Mouse (Mus musculus) ES-Bruce4 (cell line): ENCODE data around the gene Ago4.

ENCODE experiments used
- CTCF ChIP-seq: IDR thresholded peaks from one replicate; pipeline ENCODE4 v1.8.1; 2011; ENCODE audit warnings: low read depth, low read length
- POLR2A ChIP-seq: IDR thresholded peaks from one replicate; pipeline ENCODE4 v1.8.1; 2011; ENCODE audit warnings: low read length; ENCODE audit not compliant: insufficient read depth

DNA sequence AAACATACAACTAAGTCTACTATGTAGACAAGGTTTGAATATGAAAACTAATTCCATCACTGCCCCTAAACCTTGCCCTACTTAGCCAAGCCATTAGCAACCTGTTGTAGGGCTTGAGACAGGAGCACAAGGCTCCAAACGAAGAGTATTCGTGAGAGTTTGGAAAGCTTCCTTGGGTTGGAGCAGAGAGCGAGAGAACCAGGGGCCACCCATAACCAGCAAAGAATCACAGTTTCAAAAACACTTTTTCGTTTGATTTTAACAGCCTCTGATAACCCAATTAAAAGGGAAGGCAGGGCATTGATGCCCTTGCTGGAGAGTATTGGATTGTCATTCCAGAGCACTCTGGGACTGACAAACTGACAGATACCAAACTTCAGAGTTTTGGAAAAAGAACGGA, 980 bp downstream of the Ago4 start:
- no peak for TF ChIP-seq POLR2A
- TF ChIP-seq CTCF = no peak
